Mouse (Mus musculus) intestine, embryonic 16.5 days (tissue): Measurements from ENCODE around the gene Gnb3. TPM values are rescaled to one million over a fixed set of nuclear protein-coding genes. Genes with fewer than 3 reads are reported as not detected.
"Not testable (repeated sequence)": the region's sequence is repeated elsewhere in the genome, so short reads cannot be mapped to it uniquely, and the experiment has no call there.

Source experiments
- ATAC-seq: fragments of 200-750 bp; cut with Nextera tagmentation; 2 replicates; pipeline ENCODE4 v1.8.0; 2017; ENCODE audit warnings: moderate TSS enrichment, moderate library complexity
- H3K27ac ChIP-seq: fragments of 300-500 bp; sonication (generic); 2 replicates; pipeline ENCODE4 v1.5.1; 2014; ENCODE audit warnings: mild to moderate bottlenecking, low read length
- H3K27me3 ChIP-seq: fragments of 300-500 bp; sonication (generic); replicated peaks from 2 replicates; pipeline ENCODE4 v1.6.1; 2014; ENCODE audit warnings: low read length, control low read depth, mixed read lengths; ENCODE audit not compliant: control insufficient read depth, insufficient read depth
- H3K36me3 ChIP-seq: fragments of 300-500 bp; sonication (generic); 2 replicates; pipeline ENCODE4 v1.6.1; 2014; ENCODE audit warnings: low read length, control low read depth; ENCODE audit not compliant: control insufficient read depth, insufficient read depth
- H3K4me1 ChIP-seq: fragments of 300-500 bp; sonication (generic); 2 replicates; pipeline ENCODE4 v1.6.1; 2014; ENCODE audit warnings: low read length, control low read depth, mixed read lengths; ENCODE audit not compliant: control insufficient read depth, insufficient read depth
- H3K4me2 ChIP-seq: fragments of 300-500 bp; sonication (generic); 2 replicates; pipeline ENCODE4 v1.6.1; 2014; ENCODE audit warnings: low read depth, low read length, control low read depth
- H3K4me3 ChIP-seq: fragments of 300-500 bp; sonication (generic); 2 replicates; pipeline ENCODE4 v1.5.1; 2014; ENCODE audit warnings: mild to moderate bottlenecking, low read length
- H3K9ac ChIP-seq: fragments of 300-500 bp; sonication (generic); 2 replicates; pipeline ENCODE4 v1.6.1; 2014; ENCODE audit warnings: low read depth, low read length
- H3K9me3 ChIP-seq: fragments of 300-500 bp; sonication (generic); 2 replicates; pipeline ENCODE4 v1.6.1; 2016; ENCODE audit warnings: low read length, control low read depth; ENCODE audit not compliant: control insufficient read depth
- WGBS: fragments of 180-500 bp; shearing (Covaris S2); extraction: QIAGEN DNeasy Blood & Tissue Kit; methylation state at CpG from one replicate; pipeline ENCODE4 v1.1.7; 2014; 5-methylcytosine and 5-hydroxymethylcytosine counted together
- polyA plus RNA-seq: library from polyadenylated mRNA; unstranded; fragments of >200 nt; fragmentation: Nextera tagmentation; extraction: Ambion mirVana; gene quantifications from 2 replicates; pipeline ENCODE4 v1.2.1, GENCODE M21; 2015

Gnb3 gene
- polyA plus RNA-seq, 1 experiment from 2014 or later: 1.7 TPM

DNA sequence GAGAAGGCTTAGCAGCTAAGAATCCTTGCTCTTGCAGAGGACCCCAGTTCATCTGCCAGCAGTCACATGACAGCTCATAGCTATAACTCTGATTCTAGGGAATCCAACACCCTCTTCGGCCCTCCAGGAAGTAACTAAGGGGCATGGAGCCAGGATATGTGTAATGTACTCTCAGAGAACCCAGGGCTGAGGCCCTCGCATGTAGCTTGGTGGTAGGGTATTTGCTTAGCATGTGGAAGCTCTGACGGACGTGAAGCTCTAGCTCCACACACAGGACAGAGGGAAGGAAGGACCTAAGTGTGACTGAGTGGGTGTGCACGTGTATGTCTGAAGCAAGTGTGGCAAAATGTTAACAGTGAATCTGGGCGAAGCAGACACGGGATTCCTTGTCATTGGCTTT, 3.7 kb downstream of the Gnb3 start:
- no peak overlapping the region for H3K4me3 ChIP-seq
- H3K9me3 ChIP-seq: no peaks in the 10 kb centered on the region
- H3K27me3 ChIP-seq: no peaks in the 10 kb centered on the region
- peaks cover 7% of the 10 kb centered on the region; the same call in 1 of the 2 replicates for H3K36me3 ChIP-seq
- ATAC-seq: no peak
- H3K4me1 ChIP-seq: peaks cover 5% of the 10 kb centered on the region
- H3K9ac ChIP-seq: no peak overlapping the region
- WGBS: 72% methylated on average over 7 of the region's 7 CpGs
- no peak overlapping the region for H3K27ac ChIP-seq
- no peak overlapping the region for H3K4me2 ChIP-seq

DNA sequence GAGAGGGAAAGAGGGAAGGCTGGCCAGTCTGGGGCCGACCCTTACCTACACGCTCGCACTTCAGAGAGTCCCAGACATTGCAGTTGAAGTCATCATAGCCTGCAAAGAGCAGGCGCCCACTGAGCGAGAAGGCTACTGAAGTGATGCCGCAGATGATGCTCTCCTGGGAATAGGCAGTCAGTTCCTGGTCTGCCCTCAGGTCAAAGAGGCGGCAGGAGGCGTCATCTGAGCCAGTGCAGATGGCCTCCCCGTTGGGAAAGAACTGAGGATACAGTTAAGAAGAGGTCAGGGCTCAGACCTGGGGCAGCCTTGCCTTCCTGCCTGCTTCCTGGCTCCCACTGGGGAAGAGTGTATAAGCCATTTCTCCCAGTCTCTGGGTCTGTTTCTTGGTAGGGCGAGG, 4.5 kb downstream of the Gnb3 start:
- Histone ChIP-seq H3K9me3 (no peaks in the 10 kb centered on the region), H3K9ac (no peak overlapping the region), H3K36me3 (peaks cover 7% of the 10 kb centered on the region; the same call in 1 of the 2 replicates), H3K4me3 (no peak overlapping the region), H3K4me2 (no peak overlapping the region), H3K4me1 (peaks cover 5% of the 10 kb centered on the region), H3K27me3 (no peaks in the 10 kb centered on the region), H3K27ac (no peak overlapping the region)
- no peak for ATAC-seq
- WGBS: 61% methylated on average over 10 of the region's 10 CpGs

DNA sequence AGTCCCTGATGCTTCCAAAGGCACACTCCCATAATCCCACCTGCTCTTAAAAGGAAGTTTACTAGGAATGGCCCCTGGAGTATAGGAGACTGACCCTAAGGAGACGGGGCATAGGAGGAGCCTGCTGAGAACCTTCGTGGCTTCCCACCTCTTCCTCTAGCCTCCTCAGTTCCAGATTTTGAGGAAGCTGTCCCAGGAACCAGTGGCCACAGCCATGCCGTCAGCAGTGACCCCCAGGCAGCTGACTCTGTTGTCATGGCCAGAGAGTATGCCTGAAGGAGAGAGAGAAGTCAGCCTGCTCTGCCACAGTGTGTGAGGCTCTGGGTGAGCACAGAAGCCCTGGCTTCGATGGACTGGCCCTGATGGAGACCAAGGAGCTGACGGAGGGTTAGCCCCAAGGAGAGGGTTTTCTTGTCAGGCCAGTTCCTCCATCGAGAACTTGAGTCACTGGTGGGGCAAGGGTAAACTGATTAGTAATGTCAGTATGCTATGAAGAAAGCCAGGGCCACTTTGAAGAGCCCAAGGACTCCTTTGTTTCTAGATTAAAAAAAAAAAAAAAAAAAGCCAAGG, 5.5 kb downstream of the Gnb3 start:
- Histone ChIP-seq H3K4me2 (no peak overlapping the region), H3K9me3 (no peaks in the 10 kb centered on the region), H3K4me1 (peaks cover 2% of the 10 kb centered on the region; the same call in 1 of the 2 replicates), H3K9ac (no peak overlapping the region), H3K36me3 (peaks cover 7% of the 10 kb centered on the region; the same call in 1 of the 2 replicates), H3K27ac (no peak overlapping the region), H3K27me3 (no peaks in the 10 kb centered on the region), H3K4me3 (no peak overlapping the region)
- WGBS: 84% methylated on average over 6 of the region's 6 CpGs
- no peak for ATAC-seq

DNA sequence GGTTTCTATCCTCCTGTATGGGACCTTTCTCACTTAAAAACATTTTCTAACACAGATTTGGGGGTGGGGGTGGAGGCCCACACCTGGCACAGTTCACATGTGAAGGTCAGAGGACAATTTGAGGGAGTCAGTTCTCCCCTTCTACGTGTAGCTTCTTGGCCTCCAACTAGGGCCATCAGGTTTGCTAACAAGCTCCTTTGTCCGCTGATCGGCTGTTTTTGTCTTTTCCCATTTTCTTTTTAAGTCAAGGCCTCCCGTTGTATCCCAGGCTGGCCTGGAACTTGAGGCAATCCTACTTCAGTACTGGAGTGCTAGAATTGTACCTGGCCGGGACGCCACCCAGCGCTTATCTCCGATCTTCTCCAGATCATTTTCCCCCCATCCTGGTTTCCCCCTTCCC, 8.4 kb downstream of the Gnb3 start:
- no peak for ATAC-seq
- Histone ChIP-seq H3K4me1 (peaks cover 10% of the 10 kb centered on the region), H3K4me3 (no peak overlapping the region), H3K27me3 (no peaks in the 10 kb centered on the region), H3K36me3 (peaks cover 7% of the 10 kb centered on the region; the same call in 1 of the 2 replicates), H3K9ac (no peak overlapping the region), H3K9me3 (no peaks in the 10 kb centered on the region), H3K4me2 (no peak overlapping the region), H3K27ac (no peak overlapping the region)
- WGBS: 89% methylated on average over 8 of the region's 8 CpGs

DNA sequence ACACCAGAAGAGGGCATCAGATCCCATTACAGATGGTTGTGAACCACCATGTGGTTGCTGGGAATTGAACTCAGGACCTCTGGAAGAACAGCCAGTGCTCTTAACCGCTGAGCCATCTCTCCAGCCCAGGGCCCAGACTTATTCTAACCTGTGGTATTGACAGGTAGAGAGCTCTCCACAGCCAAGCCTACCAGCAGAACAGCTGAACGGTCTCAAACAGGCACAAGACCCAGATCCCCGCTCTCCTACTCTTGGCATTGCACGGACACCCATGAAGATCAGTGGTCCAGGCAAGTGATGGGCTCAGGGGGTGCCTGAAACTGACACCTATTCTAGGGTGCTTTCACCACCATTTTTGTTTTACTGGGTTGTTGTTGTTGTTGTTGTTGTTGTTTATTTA, 8.9 kb downstream of the Gnb3 start:
- H3K4me3 ChIP-seq, H3K9me3 ChIP-seq, ATAC-seq, H3K4me1 ChIP-seq, H3K27ac ChIP-seq, H3K36me3 ChIP-seq, H3K27me3 ChIP-seq, H3K9ac ChIP-seq: not testable (repeated sequence)
- peak overlapping the region; percentile 90 for H3K4me2 ChIP-seq
- 94% methylated on average over 4 of the region's 4 CpGs for WGBS

DNA sequence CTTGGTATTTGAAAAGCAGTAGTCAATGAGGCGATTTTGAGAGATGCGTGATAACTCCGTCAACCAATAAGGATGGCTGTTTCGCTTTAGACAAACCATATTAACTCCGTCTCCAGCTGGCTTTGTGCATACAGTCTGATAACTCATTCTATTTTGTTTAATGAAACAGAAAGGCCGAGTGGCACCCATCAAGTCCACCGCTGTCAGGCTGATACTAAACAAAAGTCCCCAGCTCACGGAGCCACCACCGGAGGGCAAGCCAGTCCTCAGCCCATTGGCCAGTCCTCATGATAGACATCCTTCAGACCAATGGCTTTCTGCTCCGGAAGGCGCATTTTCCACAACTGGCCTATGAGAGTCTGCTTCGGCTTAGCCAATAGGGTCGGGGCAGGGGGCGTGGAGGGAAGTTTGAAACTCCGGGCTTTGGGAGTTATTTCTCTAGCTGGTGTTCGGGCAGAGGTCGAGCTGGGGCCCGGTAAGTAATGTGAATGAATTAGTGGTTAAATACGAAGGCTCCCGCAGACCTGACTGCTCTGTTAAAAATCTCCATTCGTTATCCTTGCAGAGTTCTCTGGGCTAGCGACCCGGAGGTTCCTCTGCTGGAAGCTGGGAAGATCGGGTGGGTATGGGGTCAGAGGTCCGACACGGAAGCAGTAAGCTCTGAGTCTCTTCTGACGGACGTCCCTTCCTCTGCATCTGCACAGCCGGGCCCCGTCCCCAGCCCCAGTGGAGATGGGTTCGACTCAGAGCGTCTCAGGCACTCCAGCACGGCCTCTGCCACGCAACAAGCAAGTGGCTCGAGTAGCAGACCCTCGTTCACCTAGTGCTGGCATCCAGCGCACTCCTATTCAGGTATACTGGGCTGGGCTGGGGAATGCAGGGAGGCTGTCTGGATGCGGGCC, 10.0 kb downstream of the Gnb3 start:
- Histone ChIP-seq H3K27ac (peak overlapping the region; percentile 96), H3K4me1 (peaks cover 10% of the 10 kb centered on the region), H3K4me3 (peak overlapping the region; percentile 76), H3K27me3 (no peaks in the 10 kb centered on the region), H3K9me3 (no peaks in the 10 kb centered on the region), H3K9ac (peak overlapping the region; percentile 86), H3K36me3 (peaks cover 7% of the 10 kb centered on the region; the same call in 1 of the 2 replicates), H3K4me2 (peak overlapping the region; percentile 90)
- WGBS: under 1% methylated on average over 38 of the region's 38 CpGs
- ATAC-seq: peak; percentile 87

DNA sequence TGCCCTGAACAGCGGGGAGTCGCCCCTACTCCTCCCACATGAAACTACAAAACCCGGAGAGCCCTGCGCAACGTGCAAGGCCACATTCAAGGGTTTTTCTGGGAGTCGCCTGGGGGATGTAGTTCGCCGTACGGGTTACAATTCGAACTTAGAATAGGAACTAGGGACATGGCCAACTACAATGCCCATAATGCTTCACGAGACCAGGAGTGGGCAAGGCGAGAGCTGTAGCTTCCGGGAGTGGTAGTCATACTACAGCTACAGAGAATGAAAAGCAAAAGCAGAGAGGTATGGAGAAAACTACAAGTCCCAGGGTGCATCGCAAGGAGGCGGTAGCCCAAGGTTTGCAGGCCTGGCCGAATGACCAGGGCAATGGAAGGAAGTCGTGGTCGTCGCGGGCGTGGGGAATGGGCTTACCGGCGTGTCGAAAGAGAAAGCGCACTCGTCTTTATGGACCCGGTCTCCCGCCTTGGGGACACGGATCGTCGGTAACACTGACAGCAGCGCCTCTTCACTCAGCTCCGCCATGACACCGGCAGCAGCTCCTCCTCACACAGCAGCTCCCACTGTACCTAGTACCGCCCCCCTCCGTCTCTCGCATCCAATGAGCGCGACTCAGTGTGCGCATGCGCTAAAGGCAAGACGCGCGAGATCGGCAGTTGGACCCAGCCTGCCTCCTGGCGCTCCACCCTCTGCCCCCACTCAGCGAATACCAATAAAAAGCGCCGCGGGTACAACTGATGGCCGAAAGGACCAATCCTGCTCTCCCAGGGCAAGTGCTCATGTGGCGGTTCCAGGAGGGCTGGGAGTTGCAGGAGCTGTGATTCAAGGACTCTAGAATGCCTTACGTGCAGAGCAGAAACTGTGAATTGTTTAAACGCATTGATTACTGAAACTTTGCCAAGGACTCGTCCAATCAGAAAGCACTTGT, 10.9 kb downstream of the Gnb3 start, which contains the start of the genes Usp5 and Cdca3:
TSS of gene Usp5 (minus strand) at position 617 of the 931 bp plus-strand sequence.
TSS of gene Cdca3 (plus strand) at position 680 of the 931 bp plus-strand sequence.
- H3K36me3 ChIP-seq: peaks cover 16% of the 10 kb centered on the region
- under 1% methylated on average over 55 of the region's 55 CpGs for WGBS
- ATAC-seq: peak; percentile 95

DNA sequence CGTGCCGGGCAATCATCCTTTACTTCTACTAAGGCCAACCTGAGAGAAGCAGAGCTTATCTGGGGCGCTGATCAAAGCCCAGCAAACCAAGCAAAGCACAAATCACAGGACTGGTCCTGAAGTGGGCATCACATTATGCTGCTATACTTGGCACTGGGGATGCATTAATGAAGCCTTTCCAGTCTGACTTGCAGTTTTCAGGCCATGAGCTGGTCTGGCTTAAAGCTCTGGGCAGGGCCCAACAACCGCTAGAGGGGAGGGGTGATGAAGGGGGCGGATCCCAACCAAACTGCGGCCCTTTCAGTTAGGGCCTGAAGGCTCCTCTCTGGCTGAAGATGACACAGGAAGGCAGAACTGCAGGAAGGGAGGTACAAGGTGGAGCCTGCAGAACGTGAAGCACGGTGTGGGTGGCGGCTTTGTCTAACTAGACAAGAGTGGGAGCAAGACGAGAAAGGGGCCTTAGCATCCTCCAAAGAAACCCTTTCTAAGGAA, 11.9 kb downstream of the Gnb3 start:
- peak overlapping the region; percentile 76 for H3K4me3 ChIP-seq
- WGBS: 23% methylated on average over 10 of the region's 10 CpGs

More for the DNA sequence above, 10.9 kb downstream of the Gnb3 start, which contains the start of the genes Usp5 and Cdca3:
- Histone ChIP-seq H3K9ac (peak within 1 kb of the TSS; percentile 86), H3K4me1 (peaks cover 10% of the 10 kb centered on the region), H3K4me2 (peak within 1 kb of the TSS; percentile 90), H3K27ac (peak within 1 kb of the TSS; percentile 96), H3K9me3 (no peaks in the 10 kb centered on the region), H3K27me3 (no peaks in the 10 kb centered on the region), H3K4me3 (peak within 1 kb of the TSS; percentile 76)

More for the DNA sequence above, 11.9 kb downstream of the Gnb3 start:
- peaks cover 23% of the 10 kb centered on the region for H3K36me3 ChIP-seq
- H3K27ac ChIP-seq: peak overlapping the region; percentile 20; the same call in 1 of the 2 replicates
- ATAC-seq: no peak
- peak overlapping the region; percentile 73 for H3K9ac ChIP-seq
- H3K27me3 ChIP-seq: no peaks in the 10 kb centered on the region
- peak overlapping the region; percentile 85 for H3K4me2 ChIP-seq
- H3K9me3 ChIP-seq: no peaks in the 10 kb centered on the region
- H3K4me1 ChIP-seq: peaks cover 10% of the 10 kb centered on the region
